23 mouse cellular contexts compared by ENCODE assay signal in genomic region chr5:29775437-29775836, GRCm38 (mm10). TPM values are rescaled to one million over a fixed set of nuclear protein-coding genes. Genes with fewer than 3 reads are reported as not detected.
A peak's percentile ranks its signal among the peaks of the same experiment; 100 is the strongest.
DNase-seq lines count a peak whose midpoint lies in the region; ATAC-seq lines count a peak whose summit lies in the region.
"Had no signal": no experiment of that assay in that cellular context is flagged by ENCODE, and none has a peak within 500 bp of the region (broad histone marks: within the 10 kb centered on the region; RNA-seq: fewer than 3 reads in every experiment).

No protein-coding gene starts in this region.

- no peak overlapping the region for H3K4me3 ChIP-seq in heart, embryonic 13.5 days
- H3K4me3 ChIP-seq in hindbrain, embryonic 10.5 days: no peak overlapping the region
- H3K4me3 ChIP-seq: erythroblast, embryonic 14.5 days; limb, embryonic 15.5 days had no signal

- 0 out of 2 replicates have a peak overlapping the region, but pooled peaks have one; percentile 10 for H3K4me2 ChIP-seq in heart, embryonic 13.5 days
- H3K4me2 ChIP-seq: limb, embryonic 15.5 days; midbrain, embryonic 11.5 days had no signal

- DNase-seq in heart, adult 8-10 months (ENCODE audit: low spot score): peak; percentile 26
- no peak for DNase-seq in heart, adult 11 months
- peak; percentile 24 for DNase-seq in right cerebral cortex, postnatal 14 days
- DNase-seq in right cerebral cortex, postnatal 10 days (ENCODE audit: low spot score in 2 of 2): no peak
- peak; percentile 21 for DNase-seq in telencephalon, adult 2 months (ENCODE audit: low read depth, low spot score)
- no peak for DNase-seq in embryo, embryonic 10 days (ENCODE audit: low spot score)
- DNase-seq in hindbrain, embryonic 10.5 days (ENCODE audit: low spot score): no peak
- DNase-seq: adrenal gland, adult 8-10 months; kidney, adult 18-20 months; kidney, postnatal 36 days; lung, adult 18-20 months; lung, postnatal 36 days; thymus, postnatal 4 days had no signal

- H3K4me1 ChIP-seq in heart, embryonic 13.5 days: peaks cover 61% of the 10 kb centered on the region
- H3K4me1 ChIP-seq in hindbrain, embryonic 10.5 days (replicated peaks): no peaks in the 10 kb centered on the region
- H3K4me1 ChIP-seq: limb, embryonic 15.5 days had no signal

- 50% methylated on average over 5 of the region's 5 CpGs for WGBS in heart, embryonic 13.5 days
- 94% methylated on average over 5 of the region's 5 CpGs for WGBS in hindbrain, embryonic 10.5 days

- no peak overlapping the region for H3K9ac ChIP-seq in heart, embryonic 13.5 days
- H3K9ac ChIP-seq: limb, embryonic 15.5 days had no signal

- ATAC-seq in heart, embryonic 13.5 days (ENCODE audit: extremely low read depth, insufficient number of reproducible peaks, low FRiP score, low TSS enrichment): no peak
- ATAC-seq: CD4-positive, CD25-positive, alpha-beta regulatory T cell, adult 4 months; hindbrain, embryonic 16.5 days had no signal

- H3K27ac ChIP-seq in heart, embryonic 13.5 days (replicated peaks): peak overlapping the region; percentile 63
- no peak overlapping the region for H3K27ac ChIP-seq in hindbrain, embryonic 10.5 days
- H3K27ac ChIP-seq: limb, embryonic 15.5 days had no signal

- H3K27me3 ChIP-seq in heart, embryonic 13.5 days (replicated peaks): no peaks in the 10 kb centered on the region
- H3K27me3 ChIP-seq in hindbrain, embryonic 10.5 days (ENCODE audit: insufficient read depth, poor library complexity, severe bottlenecking): no peaks in the 10 kb centered on the region
- H3K27me3 ChIP-seq: limb, embryonic 15.5 days had no signal

- no peaks in the 10 kb centered on the region for H3K9me3 ChIP-seq in heart, embryonic 13.5 days
- no peaks in the 10 kb centered on the region for H3K9me3 ChIP-seq in hindbrain, embryonic 10.5 days
- H3K9me3 ChIP-seq: limb, embryonic 15.5 days had no signal

- H3K36me3 ChIP-seq in heart, embryonic 13.5 days: peaks cover 56% of the 10 kb centered on the region
- peaks cover 87% of the 10 kb centered on the region for H3K36me3 ChIP-seq in hindbrain, embryonic 10.5 days

RNA-seq across cellular contexts. Expression of gene Gm5129, which starts 39.7 kb away (rescaled TPM):
- not detected for total RNA-seq in heart, adult 8-10 months (2022)
- polyA plus RNA-seq in heart, embryonic 13.5 days (2015; fragmentation: Nextera tagmentation; extraction: Ambion mirVana): not detected in 2 replicates
- polyA plus RNA-seq in hindbrain, embryonic 10.5 days (2016; fragmentation: Nextera tagmentation; extraction: Ambion mirVana): not detected in 2 replicates
- total RNA-seq: left cerebral cortex, adult 8-10 months; MEL had no signal
- polyA plus RNA-seq: erythroblast, embryonic 14.5 days; frontal cortex, adult 2 months; hindbrain, embryonic 16.5 days; limb, embryonic 15.5 days; midbrain, embryonic 11.5 days; neural tube, embryonic 14.5 days had no signal

RNA-seq across cellular contexts. Expression of gene Dnajb6, which starts 39.9 kb away (rescaled TPM):
- 10 to 100 TPM; 79.5 to 84.4 (median 83.3) TPM for total RNA-seq in heart, adult 8-10 months (2022)
- polyA plus RNA-seq in heart, embryonic 13.5 days (2015; fragmentation: Nextera tagmentation; extraction: Ambion mirVana): 86.4 and 90.0 TPM in 2 replicates
- polyA plus RNA-seq in hindbrain, embryonic 10.5 days (2016; fragmentation: Nextera tagmentation; extraction: Ambion mirVana): 167 and 173 TPM in 2 replicates

Comparison
In these comparisons a context has a peak if more than half of its experiments do, and no peak if none do; other contexts are left out.
1. DNase-seq: peak in heart, adult 8-10 months (single experiment), right cerebral cortex, postnatal 14 days (single experiment) and telencephalon, adult 2 months (single experiment); none in heart, adult 11 months (single experiment), right cerebral cortex, postnatal 10 days (0 of 2), embryo, embryonic 10 days (single experiment) and hindbrain, embryonic 10.5 days (single experiment).